Mouse (Mus musculus) erythroblast, adult 5-6 weeks (primary cell): ENCODE results near the gene Riok1. TPM values are rescaled to one million over a fixed set of nuclear protein-coding genes. Genes with fewer than 3 reads are reported as not detected.

Source experiments
- total RNA-seq, 2 experiments: library from RNA; stranded (forward) in 1 of 2; stranded (reverse) in 1 of 2; fragments of 150-400 nt in 1 of 2; fragments of 200-764, 138-1000 nt in 1 of 2; gene quantifications; 2 replicates each; pipeline versions ENCODE4 v1.2.3 to v1.2.4; 2015 to 2017; ENCODE audit warnings: low replicate concordance in 2 of 2

Gene Riok1
- total RNA-seq, 2 experiments from 2014 or later: 29.8 to 38.7 TPM

Other genes with a start within 250 kb of the Riok1 start
- 37.0 and 44.4 TPM in 2 replicates for gene Ssr1, start 42.8 kb upstream of the Riok1 start, total RNA-seq (2015; ENCODE audit: low replicate concordance)
- gene Ssr1, start 42.8 kb upstream of the Riok1 start, total RNA-seq (2017; ENCODE audit: low replicate concordance): 37.4 and 46.7 TPM in 2 replicates
- gene Cage1, start 74 bp downstream of the Riok1 start, total RNA-seq (2015; ENCODE audit: low replicate concordance): 0.58 TPM in 1 of 2 replicates, not detected in the other
- gene Cage1, start 74 bp downstream of the Riok1 start, total RNA-seq (2017; ENCODE audit: low replicate concordance): 1.0 and 3.6 TPM in 2 replicates
- gene Dsp, start 114.3 kb downstream of the Riok1 start, total RNA-seq (2015; ENCODE audit: low replicate concordance): 0.38 TPM in 1 of 2 replicates, not detected in the other
- 0.28 and 0.34 TPM in 2 replicates for gene Dsp, start 114.3 kb downstream of the Riok1 start, total RNA-seq (2017; ENCODE audit: low replicate concordance)
- 7.5 and 14.0 TPM in 2 replicates for gene Snrnp48, start 167.9 kb downstream of the Riok1 start, total RNA-seq (2015; ENCODE audit: low replicate concordance)
- 17.7 and 19.8 TPM in 2 replicates for gene Snrnp48, start 167.9 kb downstream of the Riok1 start, total RNA-seq (2017; ENCODE audit: low replicate concordance)